In genomic region chr6:29347665-29348370, GRCm38 (mm10) we compare ENCODE assay signal across 8 mouse cellular contexts. TPM values are rescaled to one million over a fixed set of nuclear protein-coding genes. Genes with fewer than 3 reads are reported as not detected.
DNase-seq lines count a peak whose midpoint lies in the region; ATAC-seq and TF ChIP-seq lines count a peak whose summit lies in the region.

Gene Calu (plus strand): TSS chr6:29348069.

- no peak for TF ChIP-seq CTCF in liver, embryonic 14.5 days (IDR thresholded peaks at IDR 0.05; ENCODE audit: low read depth)
- peak; percentile 1; the same call in 1 of the 2 replicates for TF ChIP-seq CTCF in stomach, postnatal 0 days (IDR thresholded peaks at IDR 0.05; ENCODE audit: low read depth)

- no peaks in the 10 kb centered on the region for H3K27me3 ChIP-seq in forebrain, embryonic 10.5 days (ENCODE audit: poor library complexity, severe bottlenecking)
- H3K27me3 ChIP-seq in heart, embryonic 15.5 days, result no peaks in the 10 kb centered on the region
- no peaks in the 10 kb centered on the region for H3K27me3 ChIP-seq in liver, embryonic 14.5 days (ENCODE audit: control insufficient read depth, insufficient read depth, low read length)
- no peaks in the 10 kb centered on the region for H3K27me3 ChIP-seq in neural tube, embryonic 11.5 days (ENCODE audit: control insufficient read depth, insufficient read depth, low read length)
- H3K27me3 ChIP-seq in stomach, postnatal 0 days (ENCODE audit: control insufficient read depth, insufficient read depth, low read length), result no peaks in the 10 kb centered on the region

- peak; percentile 99 for ATAC-seq in heart, embryonic 15.5 days (replicated peaks; ENCODE audit: insufficient number of reproducible peaks, insufficient read depth, low FRiP score, low read depth)
- ATAC-seq in liver, embryonic 14.5 days (ENCODE audit: insufficient read depth), result peak; percentile 97
- ATAC-seq in neural tube, embryonic 11.5 days (ENCODE audit: insufficient read depth, low FRiP score, low TSS enrichment), result peak; percentile 100
- ATAC-seq in stomach, postnatal 0 days (ENCODE audit: low FRiP score, low TSS enrichment), result peak; percentile 99

- peak within 1 kb of the TSS; percentile 94 for H3K9ac ChIP-seq in heart, embryonic 15.5 days
- peak within 1 kb of the TSS; percentile 92 for H3K9ac ChIP-seq in liver, embryonic 14.5 days (replicated peaks)
- peak within 1 kb of the TSS; percentile 83 for H3K9ac ChIP-seq in neural tube, embryonic 11.5 days (ENCODE audit: low read length)
- H3K9ac ChIP-seq in stomach, postnatal 0 days (ENCODE audit: low read length), result peak within 1 kb of the TSS; percentile 93

- DNase-seq in CD8-positive naive resting alpha-beta T cell, adult 2 months (ENCODE audit: low read depth in 2 of 2, low spot score in 2 of 2), result peak; percentile 99 to 100
- DNase-seq in c-Kit-positive CD71-negative TER-119-negative erythroid progenitor cells, embryonic 14.5 days (ENCODE audit: low read depth), result peak; percentile 99
- peak; percentile 100 for DNase-seq in forebrain, embryonic 10.5 days (ENCODE audit: extremely low spot score, low spot score)
- peak; percentile 100 for DNase-seq in kidney, postnatal 25 days
- peak; percentile 97 for DNase-seq in liver, embryonic 14.5 days (ENCODE audit: low read depth in 3 of 3, low spot score in 3 of 3)
- DNase-seq in neural tube, embryonic 11.5 days (ENCODE audit: low spot score), result peak; percentile 99
- DNase-seq in stomach, postnatal 0 days (ENCODE audit: low spot score), result peak; percentile 100

- H3K4me1 ChIP-seq in forebrain, embryonic 10.5 days, result peaks cover 17% of the 10 kb centered on the region
- peaks cover 35% of the 10 kb centered on the region for H3K4me1 ChIP-seq in heart, embryonic 15.5 days (replicated peaks)
- H3K4me1 ChIP-seq in liver, embryonic 14.5 days (replicated peaks; ENCODE audit: control insufficient read depth in 2 of 2, insufficient read depth in 2 of 2, low read length in 1 of 2), result peaks cover 13 to 17% of the 10 kb centered on the region in 2 experiments
- H3K4me1 ChIP-seq in neural tube, embryonic 11.5 days (ENCODE audit: control insufficient read depth, insufficient read depth, low read length), result peaks cover 5% of the 10 kb centered on the region; the same call in 1 of the 2 replicates
- 0 out of 2 replicates have a peak, but pooled peaks cover 5% of the 10 kb centered on the region for H3K4me1 ChIP-seq in stomach, postnatal 0 days (replicated peaks; ENCODE audit: control insufficient read depth, insufficient read depth)

- WGBS in forebrain, embryonic 10.5 days, result 0% methylated on average over 55 of the region's 55 CpGs
- under 1% methylated on average over 55 of the region's 55 CpGs for WGBS in heart, embryonic 15.5 days
- WGBS in liver, embryonic 14.5 days (ENCODE audit: insufficient replicate concordance), result under 1% methylated on average over 55 of the region's 55 CpGs
- WGBS in neural tube, embryonic 11.5 days, result under 1% methylated on average over 55 of the region's 55 CpGs
- under 1% methylated on average over 55 of the region's 55 CpGs for WGBS in stomach, postnatal 0 days

- H3K9me3 ChIP-seq in forebrain, embryonic 10.5 days, result no peaks in the 10 kb centered on the region
- H3K9me3 ChIP-seq in heart, embryonic 15.5 days (replicated peaks), result no peaks in the 10 kb centered on the region
- H3K9me3 ChIP-seq in liver, embryonic 14.5 days (ENCODE audit: control insufficient read depth, low read length), result no peaks in the 10 kb centered on the region
- H3K9me3 ChIP-seq in neural tube, embryonic 11.5 days (ENCODE audit: control insufficient read depth, low read length), result no peaks in the 10 kb centered on the region
- H3K9me3 ChIP-seq in stomach, postnatal 0 days (ENCODE audit: control insufficient read depth, low read length), result no peaks in the 10 kb centered on the region

- peak within 1 kb of the TSS; percentile 95 for H3K27ac ChIP-seq in forebrain, embryonic 10.5 days
- peak within 1 kb of the TSS; percentile 96 for H3K27ac ChIP-seq in heart, embryonic 15.5 days
- H3K27ac ChIP-seq in liver, embryonic 14.5 days, result peak within 1 kb of the TSS; percentile 58
- peak within 1 kb of the TSS; percentile 67 for H3K27ac ChIP-seq in neural tube, embryonic 11.5 days (ENCODE audit: low read depth, low read length)
- H3K27ac ChIP-seq in stomach, postnatal 0 days (replicated peaks), result peak within 1 kb of the TSS; percentile 94

- H3K4me3 ChIP-seq in forebrain, embryonic 10.5 days, result peak within 1 kb of the TSS; percentile 92
- H3K4me3 ChIP-seq in heart, embryonic 15.5 days, result peak within 1 kb of the TSS; percentile 95
- peak within 1 kb of the TSS; percentile 87 to 95 for H3K4me3 ChIP-seq in liver, embryonic 14.5 days (ENCODE audit: insufficient read depth in 1 of 2, low read depth in 2 of 2, low read length in 2 of 2)
- H3K4me3 ChIP-seq in neural tube, embryonic 11.5 days (ENCODE audit: low read depth, low read length), result peak within 1 kb of the TSS; percentile 88
- H3K4me3 ChIP-seq in stomach, postnatal 0 days (ENCODE audit: low read depth, low read length), result peak within 1 kb of the TSS; percentile 90

- H3K36me3 ChIP-seq in forebrain, embryonic 10.5 days (replicated peaks), result 0 out of 2 replicates have a peak, but pooled peaks cover 6% of the 10 kb centered on the region
- H3K36me3 ChIP-seq in heart, embryonic 15.5 days, result no peaks in the 10 kb centered on the region
- H3K36me3 ChIP-seq in liver, embryonic 14.5 days (replicated peaks; ENCODE audit: control insufficient read depth, insufficient read depth, low read depth), result no peaks in the 10 kb centered on the region
- H3K36me3 ChIP-seq in neural tube, embryonic 11.5 days (ENCODE audit: control insufficient read depth, insufficient read depth, low read length), result no peaks in the 10 kb centered on the region
- no peaks in the 10 kb centered on the region for H3K36me3 ChIP-seq in stomach, postnatal 0 days (ENCODE audit: control insufficient read depth, insufficient read depth, low read length)

- TF ChIP-seq EP300 in liver, embryonic 14.5 days (IDR thresholded peaks at IDR 0.05; ENCODE audit: low read depth), result no peak
- no peak for TF ChIP-seq EP300 in stomach, postnatal 0 days (optimal IDR thresholded peaks at IDR 0.05)

- peak within 1 kb of the TSS; percentile 74 for H3K4me2 ChIP-seq in heart, embryonic 15.5 days
- H3K4me2 ChIP-seq in liver, embryonic 14.5 days (ENCODE audit: low read depth), result peak within 1 kb of the TSS; percentile 93
- H3K4me2 ChIP-seq in neural tube, embryonic 11.5 days (ENCODE audit: low read depth), result peak within 1 kb of the TSS; percentile 62
- H3K4me2 ChIP-seq in stomach, postnatal 0 days (replicated peaks; ENCODE audit: low read depth), result peak within 1 kb of the TSS; percentile 64

RNA-seq across cellular contexts. Expression of gene Calu, which starts in this region (rescaled TPM):
- 225 and 238 TPM in 2 replicates for polyA plus RNA-seq in forebrain, embryonic 10.5 days (2016; fragmentation: Nextera tagmentation; extraction: Ambion mirVana)
- 354 and 404 TPM in 2 replicates for polyA plus RNA-seq in heart, embryonic 15.5 days (2015; fragmentation: Nextera tagmentation; extraction: Ambion mirVana)
- polyA plus RNA-seq in liver, embryonic 14.5 days (2012; rRNA removed), result 40.1 and 49.1 TPM in 2 replicates
- 93.5 and 97.1 TPM in 2 replicates for polyA plus RNA-seq in liver, embryonic 14.5 days (2014; fragmentation: Nextera tagmentation; extraction: Ambion mirVana)
- 289 and 291 TPM in 2 replicates for polyA plus RNA-seq in neural tube, embryonic 11.5 days (2014; fragmentation: Nextera tagmentation; extraction: Ambion mirVana)
- polyA plus RNA-seq in stomach, postnatal 0 days (2015; fragmentation: Nextera tagmentation; extraction: Ambion mirVana), result 174 and 205 TPM in 2 replicates

Comparison
In these comparisons a context has a peak if more than half of its experiments do, and no peak if none do; other contexts are left out.
1. Peak in every context shown above with its lines: DNase-seq, ATAC-seq, H3K4me3 ChIP-seq and H3K27ac ChIP-seq.